Mouse (Mus musculus): Measurements from ENCODE around the gene Ndfip2. TPM values are rescaled to one million over a fixed set of nuclear protein-coding genes. Genes with fewer than 3 reads are reported as not detected.

The Ndfip2 gene
- polyA plus RNA-seq, 2 experiments = 48.2 to 67.2 TPM

- no peak for ATAC-seq (ENCODE audit: low FRiP score, low read depth)
- 73% methylated on average over 5 of the region's 5 CpGs for WGBS
- Histone ChIP-seq H3K4me1 (ENCODE audit: control insufficient read depth, insufficient read depth, low read length) (0 out of 2 replicates have a peak, but pooled peaks cover 7% of the 10 kb centered on the region), H3K4me2 (replicated peaks; ENCODE audit: low read depth, low read length, severe bottlenecking) (no peak overlapping the region), H3K4me3 (replicated peaks; ENCODE audit: low read length) (no peak overlapping the region), H3K27me3 (ENCODE audit: control insufficient read depth, insufficient read depth, low read length) (no peaks in the 10 kb centered on the region), H3K27ac (replicated peaks; ENCODE audit: low read depth, low read length) (no peak overlapping the region), H3K9ac (ENCODE audit: low read depth, low read length, severe bottlenecking) (no peak overlapping the region), H3K9me3 (ENCODE audit: control insufficient read depth, low read length) (no peaks in the 10 kb centered on the region), H3K36me3 (ENCODE audit: control insufficient read depth, insufficient read depth, low read length) (0 out of 2 replicates have a peak, but pooled peaks cover 2% of the 10 kb centered on the region)
- TF ChIP-seq POLR2A (IDR thresholded peaks at IDR 0.05; ENCODE audit: borderline replicate concordance, extremely low read depth, insufficient read depth, insufficient read length) = no peak
- no peak for DNase-seq (ENCODE audit: low spot score)
Measured at GRCm38 (mm10) chr14:105262923-105263322, 4.5 kb downstream of the Ndfip2 start.

DNA sequence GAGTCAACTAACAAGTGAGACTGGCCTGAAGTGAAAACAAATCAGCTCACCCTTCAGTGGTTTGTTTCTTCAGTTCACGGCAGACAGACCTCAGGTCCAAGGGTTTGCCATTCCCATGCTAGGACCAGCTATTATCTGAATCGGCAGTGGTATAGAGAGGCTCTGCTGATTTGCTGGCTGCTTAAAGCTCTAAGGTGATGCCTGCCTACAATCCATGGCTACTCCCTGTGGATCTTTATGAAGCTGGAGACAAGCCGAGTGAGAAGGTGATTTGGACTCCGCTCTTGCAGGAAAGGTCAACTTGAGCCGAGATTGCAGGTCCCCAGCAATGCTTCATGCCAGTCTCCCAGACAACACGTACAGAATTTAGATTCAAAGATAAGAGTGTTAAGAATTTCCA is 8.7 kb downstream of the Ndfip2 start:
- Histone ChIP-seq H3K36me3 (ENCODE audit: control insufficient read depth, insufficient read depth, low read length) (0 out of 2 replicates have a peak, but pooled peaks cover under 1% of the 10 kb centered on the region), H3K4me1 (ENCODE audit: control insufficient read depth, insufficient read depth, low read length) (no peaks in the 10 kb centered on the region), H3K9me3 (ENCODE audit: control insufficient read depth, low read length) (no peaks in the 10 kb centered on the region), H3K27ac (replicated peaks; ENCODE audit: low read depth, low read length) (no peak overlapping the region), H3K27me3 (ENCODE audit: control insufficient read depth, insufficient read depth, low read length) (no peaks in the 10 kb centered on the region), H3K4me3 (replicated peaks; ENCODE audit: low read length) (no peak overlapping the region), H3K4me2 (replicated peaks; ENCODE audit: low read depth, low read length, severe bottlenecking) (no peak overlapping the region), H3K9ac (ENCODE audit: low read depth, low read length, severe bottlenecking) (no peak overlapping the region)
- DNase-seq (ENCODE audit: low spot score) (no peak), ATAC-seq (ENCODE audit: low FRiP score, low read depth) (no peak)
- WGBS = 80% methylated on average over 6 of the region's 6 CpGs
- TF ChIP-seq POLR2A (IDR thresholded peaks at IDR 0.05; ENCODE audit: borderline replicate concordance, extremely low read depth, insufficient read depth, insufficient read length) = no peak

DNA sequence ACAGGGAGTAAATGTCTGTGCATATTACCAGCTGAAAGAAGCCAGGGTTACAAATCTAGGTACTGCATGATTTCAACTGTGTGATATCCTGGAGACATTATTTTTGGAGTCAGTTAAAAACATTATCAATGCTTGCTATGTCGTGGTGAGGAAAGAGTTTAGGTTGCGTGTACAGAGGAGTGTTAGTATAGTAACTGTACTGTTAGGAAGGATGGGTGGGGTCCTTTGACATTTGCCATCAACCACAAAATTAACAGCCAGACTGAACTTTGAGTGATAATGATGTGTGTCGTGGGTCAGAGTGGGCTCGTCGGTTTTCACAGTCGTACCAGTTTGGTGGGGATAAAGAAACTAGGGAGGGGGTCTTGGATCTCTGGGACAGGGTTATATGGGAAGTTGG is 13.7 kb downstream of the Ndfip2 start:
- Histone ChIP-seq H3K9ac (ENCODE audit: low read depth, low read length, severe bottlenecking) (no peak overlapping the region), H3K4me3 (replicated peaks; ENCODE audit: low read length) (no peak overlapping the region), H3K27ac (replicated peaks; ENCODE audit: low read depth, low read length) (no peak overlapping the region), H3K4me2 (replicated peaks; ENCODE audit: low read depth, low read length, severe bottlenecking) (no peak overlapping the region), H3K4me1 (ENCODE audit: control insufficient read depth, insufficient read depth, low read length) (no peaks in the 10 kb centered on the region), H3K36me3 (ENCODE audit: control insufficient read depth, insufficient read depth, low read length) (no peaks in the 10 kb centered on the region), H3K27me3 (ENCODE audit: control insufficient read depth, insufficient read depth, low read length) (no peaks in the 10 kb centered on the region), H3K9me3 (ENCODE audit: control insufficient read depth, low read length) (no peaks in the 10 kb centered on the region)
- no peak for TF ChIP-seq POLR2A (IDR thresholded peaks at IDR 0.05; ENCODE audit: borderline replicate concordance, extremely low read depth, insufficient read depth, insufficient read length)
- 78% methylated on average over 6 of the region's 6 CpGs for WGBS
- ATAC-seq (ENCODE audit: low FRiP score, low read depth) = no peak
- DNase-seq (ENCODE audit: low spot score) = no peak

DNA sequence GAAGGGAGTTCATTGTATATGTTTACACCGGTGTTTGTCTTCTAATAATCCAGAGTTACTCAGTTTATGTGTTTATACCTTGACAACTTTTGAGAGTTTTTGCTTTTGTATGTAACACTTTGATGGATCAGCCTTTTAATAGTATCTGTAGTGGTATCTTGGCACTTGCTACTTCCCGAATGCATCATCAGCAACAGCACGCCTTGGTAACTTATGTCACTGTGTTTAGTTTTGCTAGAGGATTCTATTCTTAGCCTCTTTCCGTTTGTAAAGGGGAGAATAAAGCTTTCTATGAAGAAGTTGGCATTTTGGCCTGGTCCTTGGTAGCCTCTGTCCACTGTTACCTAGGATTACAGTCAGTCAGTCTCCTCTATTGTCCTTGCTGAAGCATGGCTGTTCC is 14.2 kb downstream of the Ndfip2 start:
- Histone ChIP-seq H3K4me3 (replicated peaks; ENCODE audit: low read length) (no peak overlapping the region), H3K36me3 (ENCODE audit: control insufficient read depth, insufficient read depth, low read length) (no peaks in the 10 kb centered on the region), H3K9ac (ENCODE audit: low read depth, low read length, severe bottlenecking) (no peak overlapping the region), H3K9me3 (ENCODE audit: control insufficient read depth, low read length) (no peaks in the 10 kb centered on the region), H3K27me3 (ENCODE audit: control insufficient read depth, insufficient read depth, low read length) (no peaks in the 10 kb centered on the region), H3K4me1 (ENCODE audit: control insufficient read depth, insufficient read depth, low read length) (no peaks in the 10 kb centered on the region), H3K4me2 (replicated peaks; ENCODE audit: low read depth, low read length, severe bottlenecking) (no peak overlapping the region), H3K27ac (replicated peaks; ENCODE audit: low read depth, low read length) (no peak overlapping the region)
- TF ChIP-seq POLR2A (IDR thresholded peaks at IDR 0.05; ENCODE audit: borderline replicate concordance, extremely low read depth, insufficient read depth, insufficient read length) = no peak
- no peak for ATAC-seq (ENCODE audit: low FRiP score, low read depth)
- WGBS = 90% methylated on average over 4 of the region's 4 CpGs
- DNase-seq (ENCODE audit: low spot score) = no peak

GRCm38 (mm10) chr14:105275196-105275595 is 16.8 kb downstream of the Ndfip2 start:
- WGBS = 70% methylated on average over 5 of the region's 5 CpGs
- no peak overlapping the region for H3K27ac ChIP-seq (replicated peaks; ENCODE audit: low read depth, low read length)
- no peak for DNase-seq (ENCODE audit: low spot score)
- no peaks in the 10 kb centered on the region for H3K27me3 ChIP-seq (ENCODE audit: control insufficient read depth, insufficient read depth, low read length)
- no peaks in the 10 kb centered on the region for H3K36me3 ChIP-seq (ENCODE audit: control insufficient read depth, insufficient read depth, low read length)
- H3K9ac ChIP-seq (ENCODE audit: low read depth, low read length, severe bottlenecking) = no peak overlapping the region
- no peak for ATAC-seq (ENCODE audit: low FRiP score, low read depth)
- no peaks in the 10 kb centered on the region for H3K4me1 ChIP-seq (ENCODE audit: control insufficient read depth, insufficient read depth, low read length)
- H3K4me2 ChIP-seq (replicated peaks; ENCODE audit: low read depth, low read length, severe bottlenecking) = no peak overlapping the region
- no peaks in the 10 kb centered on the region for H3K9me3 ChIP-seq (ENCODE audit: control insufficient read depth, low read length)
- TF ChIP-seq POLR2A (IDR thresholded peaks at IDR 0.05; ENCODE audit: borderline replicate concordance, extremely low read depth, insufficient read depth, insufficient read length) = no peak
- H3K4me3 ChIP-seq (replicated peaks; ENCODE audit: low read length) = no peak overlapping the region

GRCm38 (mm10) chr14:105277277-105277676 is 18.9 kb downstream of the Ndfip2 start:
- Histone ChIP-seq H3K27me3 (ENCODE audit: control insufficient read depth, insufficient read depth, low read length) (no peaks in the 10 kb centered on the region), H3K27ac (replicated peaks; ENCODE audit: low read depth, low read length) (no peak overlapping the region), H3K4me1 (ENCODE audit: control insufficient read depth, insufficient read depth, low read length) (no peaks in the 10 kb centered on the region), H3K9me3 (ENCODE audit: control insufficient read depth, low read length) (no peaks in the 10 kb centered on the region), H3K9ac (ENCODE audit: low read depth, low read length, severe bottlenecking) (no peak overlapping the region), H3K4me3 (replicated peaks; ENCODE audit: low read length) (no peak overlapping the region), H3K36me3 (ENCODE audit: control insufficient read depth, insufficient read depth, low read length) (no peaks in the 10 kb centered on the region), H3K4me2 (replicated peaks; ENCODE audit: low read depth, low read length, severe bottlenecking) (no peak overlapping the region)
- no peak for TF ChIP-seq POLR2A (IDR thresholded peaks at IDR 0.05; ENCODE audit: borderline replicate concordance, extremely low read depth, insufficient read depth, insufficient read length)
- WGBS = 67% methylated on average over 5 of the region's 5 CpGs
- DNase-seq (ENCODE audit: low spot score) = no peak
- ATAC-seq (ENCODE audit: low FRiP score, low read depth) = no peak
